Mouse (Mus musculus): ENCODE measurements around the gene D3Ertd751e. TPM values are rescaled to one million over a fixed set of nuclear protein-coding genes. Genes with fewer than 3 reads are reported as not detected.

Gene D3Ertd751e
- total and polyA plus RNA-seq, 2 experiments from 2014 or later: 2.9 to 11.1 TPM

GRCm38 (mm10) chr3:41812447-41812846, 70.0 kb downstream of the D3Ertd751e start:
- no peaks in the 10 kb centered on the region for H3K9me3 ChIP-seq (ENCODE audit: low read length)
- ATAC-seq: no peak
- H3K4me3 ChIP-seq (ENCODE audit: low read length): no peak overlapping the region
- H3K27me3 ChIP-seq (ENCODE audit: insufficient read depth, low read length): no peaks in the 10 kb centered on the region
- no peak overlapping the region for H3K27ac ChIP-seq
- peak; percentile 40 for DNase-seq (ENCODE audit: low spot score)
- TF ChIP-seq CTCF (IDR thresholded peaks at IDR 0.05; ENCODE audit: low read depth): peak; percentile 54
- no peaks in the 10 kb centered on the region for H3K36me3 ChIP-seq (ENCODE audit: insufficient read depth, low read length)
- H3K9ac ChIP-seq (replicated peaks; ENCODE audit: low read length): no peak overlapping the region
- no peaks in the 10 kb centered on the region for H3K4me1 ChIP-seq (ENCODE audit: insufficient read depth, low read length)
- H3K4me2 ChIP-seq (ENCODE audit: low read depth, low read length): no peak overlapping the region

Other genes starting within 250 kb of the D3Ertd751e start
- 19.1 and 33.4 TPM in 2 replicates for gene Jade1, start 186.9 kb upstream of the D3Ertd751e start, total RNA-seq (2014; rRNA removed)
- 18.0 and 18.7 TPM in 2 replicates for gene Jade1, start 186.9 kb upstream of the D3Ertd751e start, polyA plus RNA-seq (2015; fragmentation: Nextera tagmentation; extraction: Ambion mirVana)
- gene Sclt1, start 97 bp upstream of the D3Ertd751e start, total RNA-seq (2014; rRNA removed): 10.0 and 18.2 TPM in 2 replicates
- gene Sclt1, start 97 bp upstream of the D3Ertd751e start, polyA plus RNA-seq (2015; fragmentation: Nextera tagmentation; extraction: Ambion mirVana): 15.9 and 19.1 TPM in 2 replicates